Mouse (Mus musculus) heart, embryonic 14.5 days (tissue): ENCODE data around the gene 2900026A02Rik. TPM values are rescaled to one million over a fixed set of nuclear protein-coding genes. Genes with fewer than 3 reads are reported as not detected.

Source experiments
- ATAC-seq: fragments of 200-750 bp; cut with Nextera tagmentation; 2 replicates; pipeline ENCODE4 v1.8.0; 2017; ENCODE audit warnings: low read depth, moderate TSS enrichment; ENCODE audit not compliant: insufficient number of reproducible peaks, insufficient read depth, low FRiP score
- H3K27ac ChIP-seq, 2 experiments: fragments of 200-500 bp in 1 of 2; fragments of 300-500 bp in 1 of 2; sonication (generic) in 1 of 2; replicated peaks in 1 of 2; 2 replicates each; pipeline ENCODE4 v1.5.1; 2012 to 2014; ENCODE audit warnings: low read depth in 2 of 2, low read length in 2 of 2, control low read depth in 1 of 2, mild to moderate bottlenecking in 1 of 2, mixed read lengths in 1 of 2; ENCODE audit not compliant: control insufficient read depth in 1 of 2, insufficient read depth in 1 of 2
- H3K27me3 ChIP-seq: fragments of 300-500 bp; sonication (generic); 2 replicates; pipeline ENCODE4 v1.6.1; 2014; ENCODE audit warnings: mild to moderate bottlenecking, low read length, control low read depth; ENCODE audit not compliant: control insufficient read depth, insufficient read depth
- H3K36me3 ChIP-seq: fragments of 300-500 bp; sonication (generic); 2 replicates; pipeline ENCODE4 v1.6.1; 2014; ENCODE audit warnings: mild to moderate bottlenecking, control low read depth, low read length, mixed read lengths; ENCODE audit not compliant: control insufficient read depth, insufficient read depth
- H3K4me1 ChIP-seq, 2 experiments: fragments of 200-500 bp in 1 of 2; fragments of 300-500 bp in 1 of 2; sonication (generic) in 1 of 2; 2 replicates each; pipeline ENCODE4 v1.6.1; 2012 to 2014; ENCODE audit warnings: low read length in 2 of 2, control low read depth in 1 of 2, mixed read lengths in 1 of 2; ENCODE audit not compliant: control insufficient read depth in 2 of 2, insufficient read depth in 2 of 2
- H3K4me2 ChIP-seq: fragments of 300-500 bp; sonication (generic); 2 replicates; pipeline ENCODE4 v1.6.1; 2014; ENCODE audit warnings: mild to moderate bottlenecking, low read length
- H3K4me3 ChIP-seq, 2 experiments: fragments of 200-500 bp in 1 of 2; fragments of 300-500 bp in 1 of 2; sonication (generic) in 1 of 2; 2 replicates each; pipeline ENCODE4 v1.5.1; 2012 to 2014; ENCODE audit warnings: low read length in 2 of 2, mild to moderate bottlenecking in 2 of 2, control low read depth in 1 of 2, low read depth in 1 of 2, moderate library complexity in 1 of 2; ENCODE audit not compliant: control insufficient read depth in 1 of 2, insufficient read depth in 1 of 2
- H3K9ac ChIP-seq: fragments of 300-500 bp; sonication (generic); 2 replicates; pipeline ENCODE4 v1.6.1; 2014; ENCODE audit warnings: mild to moderate bottlenecking, low read length
- H3K9me3 ChIP-seq: fragments of 300-500 bp; sonication (generic); 2 replicates; pipeline ENCODE4 v1.6.1; 2016; ENCODE audit warnings: low read length, control low read depth; ENCODE audit not compliant: control insufficient read depth
- WGBS: fragments of 180-500 bp; shearing (Covaris S2); extraction: QIAGEN DNeasy Blood & Tissue Kit; methylation state at CpG from one replicate; pipeline ENCODE4 v1.1.7; 2014; 5-methylcytosine and 5-hydroxymethylcytosine counted together
- polyA plus RNA-seq: library from polyadenylated mRNA; unstranded; fragments of >200 nt; fragmentation: Nextera tagmentation; extraction: Ambion mirVana; gene quantifications from 2 replicates; pipeline ENCODE4 v1.2.1, GENCODE M21; 2014

The 2900026A02Rik gene
- polyA plus RNA-seq, 1 experiment from 2014 or later: 10.3 TPM

- ATAC-seq: peak; percentile 68
These were observed 5.6 kb upstream of the 2900026A02Rik start, which contains the start of gene Tmem211 for GRCm38 (mm10) chr5:113226632-113227102. Tmem211 (plus strand) TSS chr5:113226909.

GRCm38 (mm10) chr5:113225686-113226435 is 4.8 kb upstream of the 2900026A02Rik start:
- no peak for ATAC-seq
- Histone ChIP-seq H3K4me2 (peak overlapping the region; percentile 51), H3K9ac (no peak overlapping the region), H3K36me3 (no peaks in the 10 kb centered on the region), H3K27me3 (peaks cover 6% of the 10 kb centered on the region; the same call in 1 of the 2 replicates), H3K27ac (peak overlapping the region; percentile 52 to 66; a peak in 3 of 4 replicates), H3K4me3 (peak overlapping the region in 1 of 2 experiments; percentile 6; a peak in 2 of 4 replicates), H3K9me3 (peaks cover 4% of the 10 kb centered on the region; the same call in 1 of the 2 replicates), H3K4me1 (peaks cover 0 to 10% of the 10 kb centered on the region in 2 experiments; a peak in 1 of 4 replicates)
- WGBS: 19% methylated on average over 25 of the region's 25 CpGs

More at GRCm38 (mm10) chr5:113226632-113227102, 5.6 kb upstream of the 2900026A02Rik start, which contains the start of gene Tmem211:
- H3K4me1 ChIP-seq: peaks cover 0 to 10% of the 10 kb centered on the region in 2 experiments; a peak in 1 of 4 replicates
- H3K4me3 ChIP-seq: peak within 1 kb of the TSS; percentile 6 to 27
- H3K27me3 ChIP-seq: peaks cover 6% of the 10 kb centered on the region; the same call in 1 of the 2 replicates
- H3K9me3 ChIP-seq: no peaks in the 10 kb centered on the region
- peak within 1 kb of the TSS; percentile 51 for H3K4me2 ChIP-seq
- peak within 1 kb of the TSS; percentile 31; the same call in 1 of the 2 replicates for H3K9ac ChIP-seq
- no peaks in the 10 kb centered on the region for H3K36me3 ChIP-seq
- 4% methylated on average over 11 of the region's 13 CpGs for WGBS
- peak within 1 kb of the TSS; percentile 52 to 66; a peak in 3 of 4 replicates for H3K27ac ChIP-seq

GRCm38 (mm10) chr5:113225271-113225670 is 4.2 kb upstream of the 2900026A02Rik start:
- H3K9me3 ChIP-seq: peaks cover 4% of the 10 kb centered on the region; the same call in 1 of the 2 replicates
- H3K27me3 ChIP-seq: peaks cover 7% of the 10 kb centered on the region; the same call in 1 of the 2 replicates
- H3K9ac ChIP-seq: no peak overlapping the region
- H3K4me2 ChIP-seq: 0 out of 2 replicates have a peak overlapping the region, but pooled peaks have one; percentile 51
- peak overlapping the region in 1 of 2 experiments; percentile 66; a peak in 2 of 4 replicates for H3K27ac ChIP-seq
- ATAC-seq: no peak
- 34% methylated on average over 10 of the region's 10 CpGs for WGBS
- peaks cover 0 to 10% of the 10 kb centered on the region in 2 experiments; a peak in 1 of 4 replicates for H3K4me1 ChIP-seq
- no peaks in the 10 kb centered on the region for H3K36me3 ChIP-seq
- H3K4me3 ChIP-seq: no peak overlapping the region

- no peak overlapping the region for H3K4me3 ChIP-seq
- peak overlapping the region in 1 of 2 experiments; percentile 55; a peak in 2 of 4 replicates for H3K27ac ChIP-seq
- H3K36me3 ChIP-seq: no peaks in the 10 kb centered on the region
- H3K9me3 ChIP-seq: peaks cover 4% of the 10 kb centered on the region; the same call in 1 of the 2 replicates
- WGBS: 43% methylated on average over 4 of the region's 4 CpGs
- no peak for ATAC-seq
- H3K4me1 ChIP-seq: peaks cover 0 to 10% of the 10 kb centered on the region in 2 experiments; a peak in 1 of 4 replicates
- H3K9ac ChIP-seq: no peak overlapping the region
- H3K4me2 ChIP-seq: no peak overlapping the region
- peaks cover 14% of the 10 kb centered on the region for H3K27me3 ChIP-seq
These were observed 2.9 kb upstream of the 2900026A02Rik start for GRCm38 (mm10) chr5:113223888-113224287.

GRCm38 (mm10) chr5:113220383-113221146 is 471 bp downstream of the 2900026A02Rik start:
- H3K27me3 ChIP-seq: peaks cover 12% of the 10 kb centered on the region
- H3K36me3 ChIP-seq: no peaks in the 10 kb centered on the region
- ATAC-seq: peak; percentile 17; the same call in 1 of the 2 replicates
- H3K27ac ChIP-seq: peak overlapping the region in 1 of 2 experiments; percentile 50; a peak in 1 of 4 replicates
- no peaks in the 10 kb centered on the region; a peak in 1 of 4 replicates for H3K4me1 ChIP-seq
- peak overlapping the region; percentile 69 for H3K4me3 ChIP-seq
- WGBS: 1% methylated on average over 62 of the region's 64 CpGs
- H3K9me3 ChIP-seq: peaks cover 4% of the 10 kb centered on the region; the same call in 1 of the 2 replicates
- H3K9ac ChIP-seq: peak overlapping the region; percentile 80
- H3K4me2 ChIP-seq: peak overlapping the region; percentile 100

- Histone ChIP-seq H3K36me3 (no peaks in the 10 kb centered on the region), H3K27me3 (peaks cover 9% of the 10 kb centered on the region), H3K9ac (no peak overlapping the region), H3K4me1 (no peaks in the 10 kb centered on the region; a peak in 1 of 4 replicates), H3K4me2 (peak overlapping the region; percentile 100), H3K9me3 (peaks cover 4% of the 10 kb centered on the region; the same call in 1 of the 2 replicates), H3K4me3 (0 out of 4 replicates have a peak overlapping the region, but pooled peaks of 1 of the 2 experiments have one; percentile 69), H3K27ac (no peak overlapping the region)
- WGBS: 68% methylated on average over 7 of the region's 7 CpGs
- no peak for ATAC-seq
These were observed 1.2 kb downstream of the 2900026A02Rik start for GRCm38 (mm10) chr5:113219876-113220275.

GRCm38 (mm10) chr5:113219450-113219849 is 1.6 kb downstream of the 2900026A02Rik start:
- no peak overlapping the region for H3K4me2 ChIP-seq
- peaks cover 9% of the 10 kb centered on the region for H3K27me3 ChIP-seq

More at GRCm38 (mm10) chr5:113219450-113219849, 1.6 kb downstream of the 2900026A02Rik start:
- Histone ChIP-seq H3K27ac (no peak overlapping the region), H3K4me1 (peaks cover 0 to 1% of the 10 kb centered on the region in 2 experiments; a peak in 2 of 4 replicates), H3K36me3 (no peaks in the 10 kb centered on the region), H3K9me3 (peaks cover 4% of the 10 kb centered on the region; the same call in 1 of the 2 replicates), H3K4me3 (no peak overlapping the region), H3K9ac (no peak overlapping the region)
- ATAC-seq: no peak
- 78% methylated on average over 6 of the region's 6 CpGs for WGBS
